Mouse (Mus musculus) erythroblast, adult 5-6 weeks (primary cell): Measurements from ENCODE around the gene Galnt17. TPM values are rescaled to one million over a fixed set of nuclear protein-coding genes. Genes with fewer than 3 reads are reported as not detected.

ENCODE experiments used
- ATAC-seq: replicated peaks from 2 replicates; pipeline ENCODE4 v1.8.0; 2016; ENCODE audit warnings: moderate number of reproducible peaks, mild to moderate bottlenecking, moderate TSS enrichment, inconsistent platforms; ENCODE audit not compliant: poor library complexity, low FRiP score, severe bottlenecking
- total RNA-seq, 2 experiments: library from RNA; stranded (forward) in 1 of 2; stranded (reverse) in 1 of 2; fragments of 150-400 nt in 1 of 2; fragments of 200-764, 138-1000 nt in 1 of 2; gene quantifications; 2 replicates each; pipeline versions ENCODE4 v1.2.3 to v1.2.4; 2015 to 2017; ENCODE audit warnings: low replicate concordance in 2 of 2

Gene Galnt17
- total RNA-seq, 2 experiments from 2014 or later = not detected

DNA sequence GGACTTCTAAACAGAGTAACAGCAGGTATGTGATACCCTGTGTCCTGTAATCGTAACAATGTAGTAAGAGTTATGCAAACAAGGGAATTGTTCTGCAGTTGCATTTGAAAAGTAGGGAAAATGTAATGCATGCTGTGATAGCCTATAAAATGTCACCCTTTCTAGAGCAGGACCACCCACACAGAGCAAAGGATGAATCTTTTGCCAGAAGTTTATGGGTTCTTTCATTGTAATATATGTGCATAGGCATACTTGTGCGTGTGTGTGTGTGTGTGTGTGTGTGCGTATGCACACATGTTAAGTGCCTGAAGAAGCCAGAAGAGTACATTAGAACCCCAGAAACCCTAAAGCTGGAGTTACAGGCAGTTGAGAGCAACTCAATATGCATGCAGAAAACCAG is 59.9 kb downstream of the Galnt17 start:
- no peak for ATAC-seq

DNA sequence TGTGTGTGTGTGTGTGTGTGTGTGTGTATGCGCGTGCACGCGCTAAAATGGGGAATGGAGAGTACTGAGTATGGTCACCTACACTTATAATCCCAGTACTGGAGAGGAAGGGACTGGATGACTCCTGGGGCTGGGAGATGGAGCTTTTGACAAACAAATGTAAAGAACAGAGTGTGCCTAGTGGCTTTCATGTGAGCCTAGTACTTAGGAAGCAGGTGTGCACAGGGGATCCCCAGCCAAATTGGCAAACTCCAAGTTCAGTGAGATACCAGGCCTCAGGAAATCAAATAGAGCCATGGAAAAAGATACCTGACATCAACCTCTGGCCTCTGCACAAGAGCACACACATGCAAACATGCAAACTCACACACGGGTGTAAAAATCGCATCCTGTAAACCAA is 61.7 kb downstream of the Galnt17 start:
- ATAC-seq = no peak

DNA sequence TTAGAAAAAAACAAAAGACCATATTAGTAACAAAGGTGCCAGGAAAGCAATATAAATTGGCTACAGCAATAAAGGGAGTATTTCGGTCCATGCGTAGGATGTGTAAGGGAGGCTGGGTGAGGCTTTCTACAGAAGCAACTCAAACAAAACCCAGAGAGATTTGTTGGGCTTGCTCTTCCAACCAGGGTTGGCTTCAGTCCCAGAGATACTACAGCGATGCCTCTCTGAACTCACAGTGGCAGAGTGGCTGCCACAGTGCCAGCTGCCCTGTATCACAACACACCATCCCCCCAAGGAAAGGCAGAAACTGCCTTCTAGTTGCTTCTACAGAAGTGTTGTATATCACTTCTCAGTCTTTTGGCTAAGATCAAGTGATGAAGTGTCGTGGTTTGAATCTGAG is 66.6 kb downstream of the Galnt17 start:
- ATAC-seq = no peak

DNA sequence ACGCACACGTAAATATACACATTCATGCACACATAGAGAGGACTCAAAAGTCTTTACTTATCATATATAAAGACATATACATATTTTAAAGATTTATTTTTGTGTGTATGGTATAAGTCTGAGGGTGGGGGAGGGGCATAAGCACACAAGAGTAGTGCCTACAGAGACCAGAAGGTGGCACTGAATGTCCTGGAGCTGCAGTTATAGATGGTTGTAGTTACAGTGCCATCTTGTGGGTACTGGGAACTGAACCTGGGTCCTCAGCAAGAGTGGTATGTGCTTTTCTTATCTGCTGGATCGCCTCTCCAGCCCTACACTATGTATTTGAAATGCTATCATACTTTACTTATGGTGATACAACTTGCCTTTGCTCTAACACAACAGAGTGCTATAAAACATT is 68.5 kb downstream of the Galnt17 start:
- ATAC-seq = no peak

DNA sequence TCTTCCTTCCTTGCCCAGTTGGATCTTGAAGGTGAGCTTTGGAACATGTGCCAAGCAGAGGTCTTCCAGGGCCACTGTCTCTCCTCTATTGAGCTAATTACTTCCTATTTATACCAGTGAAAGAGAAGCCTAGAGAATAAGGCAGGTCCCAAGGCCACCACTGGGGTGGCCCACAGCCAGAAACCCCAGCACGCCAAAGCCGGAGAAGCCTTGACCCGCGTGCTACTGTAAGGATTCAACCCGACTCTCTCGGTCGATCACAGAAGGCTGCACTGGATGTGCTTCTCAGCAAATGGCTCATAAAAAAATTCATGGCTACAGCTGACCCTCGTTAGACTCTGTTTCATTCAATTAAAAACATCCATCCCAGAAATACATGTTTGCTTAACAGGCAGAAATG is 71.4 kb downstream of the Galnt17 start:
- ATAC-seq = no peak

DNA sequence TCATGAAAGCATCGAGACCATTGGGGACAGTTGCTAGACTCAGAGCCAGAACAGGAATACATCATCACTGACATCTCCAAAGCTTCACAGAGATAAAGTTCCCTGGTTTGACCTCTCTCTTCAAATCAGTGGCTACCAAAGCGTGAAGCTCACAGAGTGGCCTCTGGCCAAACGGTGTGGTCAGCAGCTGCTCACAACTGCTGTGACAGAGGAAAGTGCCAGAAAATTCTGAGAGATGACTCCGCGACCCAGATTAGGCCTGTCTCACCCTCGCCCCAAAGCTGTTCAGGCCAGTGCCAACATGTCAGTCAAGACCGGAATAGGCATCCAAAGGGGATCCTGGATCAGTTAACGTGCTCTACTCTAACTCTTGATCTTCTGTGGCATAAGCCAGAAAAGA is 74.5 kb downstream of the Galnt17 start:
- no peak for ATAC-seq

DNA sequence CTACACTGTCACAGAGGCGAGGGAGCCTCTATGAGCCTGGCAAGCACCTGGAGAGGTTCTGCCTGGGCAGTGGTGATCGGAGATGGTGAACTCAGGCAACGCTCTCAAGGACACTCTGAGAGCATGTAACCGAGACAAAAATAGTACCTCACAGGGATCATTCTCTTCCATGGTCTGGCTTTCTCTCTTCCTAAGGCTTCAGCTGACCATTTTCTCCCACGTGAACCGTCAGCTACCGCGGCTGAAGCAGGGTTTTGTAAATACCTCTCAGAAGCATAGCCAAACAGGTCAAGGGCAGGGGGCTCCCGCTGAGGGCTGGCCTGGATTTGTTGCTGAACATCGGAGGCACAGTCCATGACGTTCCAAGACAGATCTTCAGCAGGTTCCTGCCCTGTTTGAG is 77.2 kb downstream of the Galnt17 start:
- no peak for ATAC-seq

DNA sequence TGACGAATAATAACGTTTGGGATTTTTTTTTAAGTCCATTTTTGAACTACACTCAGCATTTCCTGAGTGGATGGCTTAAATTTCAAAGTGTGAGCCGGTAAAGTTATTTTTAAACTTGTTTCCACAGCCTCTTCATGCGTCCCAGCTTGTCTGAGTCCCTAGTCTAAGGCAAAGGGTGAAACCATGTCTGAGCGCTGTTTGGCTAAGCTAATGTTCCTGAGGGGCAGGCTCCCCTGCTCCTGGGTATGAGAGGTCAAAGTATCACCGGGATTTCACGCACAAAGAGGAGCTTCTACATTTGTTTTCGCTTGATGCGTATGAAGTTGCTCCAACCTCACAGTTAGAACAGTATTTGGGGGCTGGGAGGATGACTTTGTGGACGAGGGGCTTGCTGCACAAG is 78.6 kb downstream of the Galnt17 start:
- ATAC-seq = no peak

DNA sequence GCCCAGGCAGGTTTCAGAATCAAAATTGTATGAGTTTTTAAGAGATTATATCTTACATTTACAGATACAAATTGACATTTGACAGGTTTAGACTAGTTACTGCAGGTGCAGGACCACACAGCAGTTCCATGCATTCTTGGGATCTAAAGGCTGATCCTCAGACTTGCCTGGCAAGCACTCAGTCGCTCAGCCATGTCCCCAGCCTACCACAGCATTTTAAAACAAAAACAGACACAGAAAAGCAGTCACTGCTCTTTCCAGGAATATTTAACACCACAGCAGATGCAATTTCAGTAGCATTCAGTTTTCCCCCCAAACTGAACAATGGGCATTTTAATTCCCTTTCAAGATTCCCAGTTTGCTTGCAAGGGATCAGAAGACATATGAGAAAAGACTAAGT is 84.9 kb downstream of the Galnt17 start:
- ATAC-seq = no peak

DNA sequence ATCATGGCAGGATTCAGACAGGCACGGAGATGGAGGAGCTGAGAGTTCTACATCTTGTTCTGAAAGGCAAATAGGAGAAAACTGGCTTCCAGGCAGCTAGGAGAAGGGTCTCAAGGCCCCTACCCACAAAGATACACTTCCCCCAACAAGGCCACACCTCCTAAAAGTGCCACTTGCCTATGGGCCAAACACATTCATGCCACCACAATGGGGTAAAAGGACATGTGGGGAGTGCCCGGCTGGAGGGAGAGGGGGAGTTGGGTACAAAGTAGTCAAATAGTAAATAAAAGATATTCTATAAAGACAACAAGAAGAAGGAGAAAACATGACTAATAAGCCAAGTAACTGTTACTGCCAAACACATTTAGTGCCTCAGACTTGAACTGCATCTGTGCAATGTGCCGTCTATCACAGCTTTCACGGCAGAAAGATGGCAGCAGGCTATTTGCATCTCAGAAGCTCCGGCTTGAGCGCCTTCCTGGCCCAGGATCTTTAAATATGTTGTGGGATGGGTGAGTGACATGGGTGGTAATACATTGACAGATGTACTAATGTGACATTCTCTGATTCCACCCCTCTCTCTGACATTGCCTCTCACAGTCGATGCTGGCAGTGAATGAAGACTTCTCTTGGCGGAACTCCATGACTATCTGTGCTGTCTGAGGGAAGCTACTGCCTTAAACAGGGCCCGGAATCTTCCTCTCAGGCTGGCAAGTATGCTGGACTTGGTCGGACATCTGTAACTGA is 85.6 kb downstream of the Galnt17 start:
- ATAC-seq = no peak

DNA sequence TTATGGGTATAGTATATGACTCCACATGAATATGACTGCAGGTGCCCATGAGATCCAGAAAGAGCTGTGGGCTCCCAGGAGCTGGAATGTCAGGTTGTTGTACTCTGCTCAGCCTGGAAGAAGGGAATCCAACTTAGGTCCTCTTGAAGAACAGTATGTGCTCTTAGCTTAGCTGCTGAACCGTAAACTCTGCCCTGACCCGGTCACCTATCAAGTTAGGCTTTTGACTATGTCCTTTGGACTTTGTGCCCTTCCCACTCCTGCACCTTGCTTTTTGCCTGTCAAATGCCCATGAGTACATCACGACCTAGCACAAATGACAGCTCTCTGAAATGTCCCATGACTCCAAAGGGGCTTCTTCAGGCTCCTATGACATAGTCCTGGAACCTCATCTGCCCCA is 90.1 kb downstream of the Galnt17 start:
- ATAC-seq = no peak

DNA sequence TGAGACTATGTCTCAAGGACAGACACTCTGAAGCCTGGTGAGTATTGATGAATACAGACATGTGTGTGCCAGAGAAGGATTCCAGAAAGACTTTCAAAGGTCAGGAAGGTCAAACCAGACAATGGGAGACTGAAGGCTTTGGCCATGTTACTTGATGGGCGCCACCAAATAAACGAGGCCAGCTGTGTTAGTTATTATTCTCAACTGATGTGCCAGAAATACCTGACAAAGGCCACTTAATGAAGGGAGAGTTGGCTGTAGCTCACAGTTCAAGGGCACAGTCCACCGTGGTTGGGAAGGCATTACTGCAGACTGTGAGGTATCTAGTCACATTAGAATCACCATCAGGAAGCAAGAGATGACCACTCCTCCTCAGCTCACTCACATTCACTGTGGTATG is 96.7 kb downstream of the Galnt17 start:
- ATAC-seq = no peak

DNA sequence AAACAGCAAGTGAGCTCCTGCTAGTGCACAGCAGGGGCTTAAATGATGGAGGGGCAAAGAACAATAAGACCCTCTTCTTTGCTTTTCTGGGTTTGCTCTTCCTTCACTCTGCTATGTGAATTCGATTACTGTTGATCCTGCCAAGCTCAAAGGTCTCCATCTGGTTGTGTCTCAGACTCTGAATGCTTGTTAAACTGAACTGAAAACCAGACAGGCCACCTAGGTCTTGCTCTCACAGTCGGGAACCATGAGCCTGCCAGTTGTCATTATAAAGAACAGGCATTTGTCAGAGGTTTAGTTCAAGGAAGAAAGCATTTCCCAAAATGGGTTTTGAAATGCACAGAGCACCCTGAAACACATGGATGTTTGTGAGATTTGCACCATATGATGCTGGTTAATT is 107.2 kb downstream of the Galnt17 start:
- no peak for ATAC-seq

DNA sequence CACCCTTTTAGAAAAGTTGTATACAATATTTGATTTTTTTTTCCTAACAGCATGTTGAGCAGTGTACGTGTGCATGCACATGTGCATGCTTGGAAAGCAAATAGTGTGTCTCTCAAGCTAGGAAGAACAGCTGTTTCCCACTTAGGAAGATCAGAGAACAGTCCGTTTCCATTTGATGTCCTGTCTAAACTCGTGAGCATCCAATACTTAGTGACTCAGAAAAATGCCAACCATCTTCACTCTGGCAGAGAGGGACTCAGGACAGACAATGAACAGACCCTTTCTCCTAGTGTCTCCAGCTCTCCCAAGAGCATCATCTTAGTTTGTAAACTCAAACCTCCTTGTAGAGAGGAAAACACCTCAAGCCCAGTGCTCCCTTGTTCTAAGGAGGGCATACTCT is 116.0 kb downstream of the Galnt17 start:
- ATAC-seq = no peak

DNA sequence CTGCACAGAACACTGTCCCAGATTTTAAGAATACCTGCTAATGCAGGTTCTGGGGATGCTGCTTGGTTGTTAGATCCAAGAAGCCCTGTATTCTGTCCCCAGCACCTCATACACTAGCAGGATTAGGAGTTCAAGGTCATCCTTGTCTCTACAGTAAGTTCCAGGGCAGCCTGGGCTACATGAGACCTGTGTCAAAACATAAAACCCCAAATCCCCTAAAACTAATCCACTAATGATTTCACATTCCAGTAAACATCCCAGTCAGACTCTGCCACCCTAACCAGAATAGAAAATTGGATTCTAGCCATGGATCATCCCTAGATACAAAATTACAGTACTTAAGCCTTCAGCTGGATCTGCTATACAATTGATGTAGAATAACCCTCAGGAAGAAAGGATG is 123.7 kb downstream of the Galnt17 start:
- no peak for ATAC-seq

DNA sequence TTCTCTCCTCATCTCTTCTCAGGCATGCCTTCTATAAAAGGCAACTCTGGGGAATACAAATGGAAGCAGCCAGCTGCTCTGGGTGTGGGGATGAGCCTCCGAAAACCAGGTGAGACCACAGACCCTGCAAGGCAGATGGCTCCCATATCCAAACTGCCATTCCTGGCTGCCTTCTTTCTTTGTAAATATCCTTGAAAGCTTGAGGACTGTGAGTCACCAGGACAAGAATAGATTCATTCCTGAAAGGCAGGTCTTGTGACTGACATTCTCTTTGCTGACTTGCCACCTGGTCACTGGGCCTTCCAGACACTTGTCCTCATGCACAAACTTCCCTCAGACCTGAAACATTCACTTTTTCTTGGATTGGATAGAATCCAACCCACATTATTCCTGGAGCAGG is 127.1 kb downstream of the Galnt17 start:
- ATAC-seq = no peak

DNA sequence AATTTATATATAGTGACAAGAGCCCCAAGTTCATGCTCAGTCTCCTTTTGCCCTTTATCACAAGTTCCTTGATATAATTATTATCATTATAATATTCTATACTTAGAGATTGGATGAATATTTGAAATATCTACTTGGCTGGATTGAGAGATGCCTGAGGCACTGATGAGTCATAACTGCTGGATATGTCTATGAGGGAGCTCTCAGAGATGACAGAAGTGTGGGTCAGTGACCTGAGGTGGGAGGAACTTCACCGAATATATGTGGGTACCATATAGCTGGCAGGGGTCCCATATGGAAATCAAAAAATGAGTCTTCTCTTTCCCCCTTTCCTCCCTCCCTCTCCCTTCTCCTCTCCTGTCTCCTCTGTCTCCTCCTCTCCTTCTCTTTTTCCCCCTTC is 127.5 kb downstream of the Galnt17 start:
- ATAC-seq = no peak

DNA sequence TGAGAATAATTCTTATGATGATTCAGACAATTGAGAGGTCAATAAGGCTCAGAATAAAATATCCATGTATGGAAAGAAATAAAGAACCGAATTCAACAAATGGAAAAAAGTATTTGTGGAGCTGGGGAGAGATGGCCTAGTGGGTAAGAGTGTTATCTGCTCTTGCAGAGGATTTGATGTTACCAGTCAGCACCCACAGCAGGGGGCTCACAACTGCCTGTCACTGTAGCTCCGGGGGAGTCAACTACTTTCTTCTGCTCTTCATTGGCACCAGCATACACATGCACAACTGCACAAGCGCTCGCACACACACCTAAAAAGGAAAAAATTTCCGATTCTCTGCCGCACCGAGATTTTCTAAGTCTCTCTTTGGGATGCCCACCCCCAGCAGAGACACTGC is 130.4 kb downstream of the Galnt17 start:
- no peak for ATAC-seq

DNA sequence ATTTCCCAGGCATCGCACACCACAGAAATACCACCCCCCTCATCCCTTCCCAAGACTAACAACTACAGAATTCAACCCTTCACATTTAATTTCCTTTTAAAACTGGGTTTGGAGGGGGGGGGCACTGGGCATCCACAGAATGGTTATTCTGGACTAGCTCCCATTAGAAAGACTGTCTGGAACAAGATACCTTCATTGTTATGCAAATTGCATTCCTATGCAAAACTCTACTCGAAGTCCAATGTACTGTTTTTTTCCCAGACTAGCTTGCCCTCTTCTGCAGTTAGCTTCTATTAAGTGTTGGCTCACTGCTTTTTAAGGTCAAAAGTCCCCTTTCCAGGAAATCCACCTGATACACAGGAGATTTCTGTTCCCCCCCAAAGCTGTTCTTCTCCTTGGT is 131.1 kb downstream of the Galnt17 start:
- ATAC-seq = no peak

DNA sequence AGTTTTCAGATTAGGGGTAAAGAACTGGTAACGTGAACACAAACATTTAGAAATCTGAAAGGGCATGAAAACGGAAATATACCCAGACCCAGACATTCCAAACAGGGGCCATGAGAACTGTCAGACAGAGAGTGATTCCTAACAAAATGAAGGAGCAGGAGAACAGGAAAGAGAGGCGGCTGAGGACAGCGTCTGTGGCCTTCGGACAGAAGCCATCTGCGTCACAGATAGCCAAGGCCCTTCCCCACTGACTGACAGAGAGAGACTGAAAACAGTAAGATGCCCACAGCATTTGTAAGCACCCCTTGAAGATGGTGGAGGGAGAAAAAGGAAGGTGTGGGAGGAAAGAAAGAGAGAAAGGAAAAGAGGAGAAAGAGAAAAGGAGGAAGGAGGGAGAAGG is 139.1 kb downstream of the Galnt17 start:
- no peak for ATAC-seq

DNA sequence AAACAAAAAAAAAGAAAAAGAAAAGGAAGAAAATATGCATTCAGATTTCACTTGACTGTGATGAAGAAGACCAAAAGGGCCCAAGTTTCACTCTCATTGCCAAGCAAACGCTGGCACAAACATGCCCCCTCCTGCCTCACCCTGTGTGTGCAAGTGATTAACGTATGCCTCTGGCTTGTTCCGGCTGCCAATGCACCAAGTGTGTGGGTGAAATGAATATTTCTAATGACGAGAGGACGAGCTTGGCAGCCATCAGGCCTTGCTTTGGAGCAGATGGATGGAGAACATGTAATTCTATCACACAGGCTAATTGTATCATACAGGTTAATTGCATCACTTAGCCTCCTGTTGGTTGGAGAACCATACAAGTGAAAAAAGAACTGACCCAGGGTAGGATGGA is 140.9 kb downstream of the Galnt17 start:
- ATAC-seq = no peak

DNA sequence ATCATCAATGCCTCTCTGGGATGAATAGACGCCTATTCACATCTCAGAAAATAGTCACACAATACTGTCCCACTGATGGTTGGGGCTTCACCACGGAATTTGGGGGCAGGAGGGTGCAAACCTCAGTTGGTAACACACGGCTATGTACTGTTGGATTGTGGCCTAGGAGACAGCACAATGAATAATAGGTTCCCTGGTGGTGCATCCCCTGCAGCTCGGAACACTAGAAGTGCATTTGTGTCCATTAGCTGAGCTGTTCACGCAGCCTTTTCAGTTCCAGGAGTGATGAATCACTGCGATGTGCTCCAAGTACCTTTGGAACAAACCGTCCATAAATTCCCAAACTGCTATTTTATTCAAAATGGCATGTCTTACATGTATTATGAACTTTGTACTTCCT is 142.6 kb downstream of the Galnt17 start:
- no peak for ATAC-seq
